Comparison of ENCODE assay signal across 27 mouse cellular contexts in genomic region chr17:58370089-58370488, GRCm38 (mm10).
"Had no signal": no experiment of that assay in that cellular context is flagged by ENCODE, and none has a peak within 500 bp of the region (broad histone marks: within the 10 kb centered on the region; RNA-seq: fewer than 3 reads in every experiment).

No protein-coding gene starts in this region.

- H3K9ac ChIP-seq: heart, embryonic 13.5 days; heart, embryonic 15.5 days; hindbrain, embryonic 13.5 days; hindbrain, embryonic 15.5 days; limb, embryonic 12.5 days; liver, embryonic 13.5 days; liver, embryonic 15.5 days had no signal

- H3K4me2 ChIP-seq: heart, embryonic 11.5 days; heart, embryonic 13.5 days; heart, embryonic 15.5 days; hindbrain, embryonic 13.5 days; hindbrain, embryonic 15.5 days; limb, embryonic 12.5 days; liver, embryonic 11.5 days; liver, embryonic 13.5 days; liver, embryonic 15.5 days had no signal

- H3K4me1 ChIP-seq: heart, embryonic 13.5 days; heart, embryonic 15.5 days; hindbrain, embryonic 13.5 days; hindbrain, embryonic 15.5 days; limb, embryonic 10.5 days; limb, embryonic 12.5 days; liver, embryonic 13.5 days; liver, embryonic 15.5 days had no signal

- DNase-seq: gastrocnemius, adult 2 months; gastrocnemius, postnatal 10 days; gastrocnemius, postnatal 25 days; heart, adult 11 months; heart, adult 2 months; heart, postnatal 14 days; heart, postnatal 36 days; kidney, adult 11 months; kidney, adult 2 months; kidney, postnatal 14 days; kidney, postnatal 36 days; layer of hippocampus, adult 9-11 months; layer of hippocampus, postnatal 36 days; liver; liver, embryonic 13.5 days had no signal

- H3K27ac ChIP-seq: gastrocnemius, adult 2 months; heart, adult 2 months; heart, embryonic 13.5 days; heart, embryonic 15.5 days; hindbrain, embryonic 13.5 days; hindbrain, embryonic 15.5 days; hindbrain, postnatal 0 days; left cerebral cortex, adult 2 months; limb, embryonic 10.5 days; limb, embryonic 12.5 days; liver, embryonic 13.5 days; liver, embryonic 15.5 days had no signal

- ATAC-seq: hindbrain, postnatal 0 days; intestine, embryonic 16.5 days had no signal

- H3K9me3 ChIP-seq: heart, embryonic 13.5 days; heart, embryonic 15.5 days; hindbrain, embryonic 13.5 days; hindbrain, embryonic 15.5 days; limb, embryonic 10.5 days; limb, embryonic 12.5 days; liver, embryonic 13.5 days; liver, embryonic 15.5 days had no signal

- H3K4me3 ChIP-seq: gastrocnemius, adult 2 months; heart, adult 2 months; heart, embryonic 13.5 days; heart, embryonic 15.5 days; hindbrain, embryonic 13.5 days; hindbrain, embryonic 15.5 days; left cerebral cortex, adult 2 months; limb, embryonic 10.5 days; limb, embryonic 12.5 days; liver, embryonic 13.5 days; liver, embryonic 15.5 days had no signal

- H3K36me3 ChIP-seq: heart, embryonic 13.5 days; heart, embryonic 15.5 days; hindbrain, embryonic 13.5 days; hindbrain, embryonic 15.5 days; limb, embryonic 10.5 days; limb, embryonic 12.5 days; liver, embryonic 13.5 days; liver, embryonic 15.5 days had no signal

- H3K27me3 ChIP-seq: heart, embryonic 13.5 days; heart, embryonic 15.5 days; hindbrain, embryonic 13.5 days; hindbrain, embryonic 15.5 days; limb, embryonic 12.5 days; liver, embryonic 13.5 days; liver, embryonic 15.5 days had no signal
